Mouse (Mus musculus): Measurements from ENCODE around the gene Map3k6.
A peak's percentile ranks its signal among the peaks of the same experiment; 100 is the strongest.

Map3k6 gene

DNA sequence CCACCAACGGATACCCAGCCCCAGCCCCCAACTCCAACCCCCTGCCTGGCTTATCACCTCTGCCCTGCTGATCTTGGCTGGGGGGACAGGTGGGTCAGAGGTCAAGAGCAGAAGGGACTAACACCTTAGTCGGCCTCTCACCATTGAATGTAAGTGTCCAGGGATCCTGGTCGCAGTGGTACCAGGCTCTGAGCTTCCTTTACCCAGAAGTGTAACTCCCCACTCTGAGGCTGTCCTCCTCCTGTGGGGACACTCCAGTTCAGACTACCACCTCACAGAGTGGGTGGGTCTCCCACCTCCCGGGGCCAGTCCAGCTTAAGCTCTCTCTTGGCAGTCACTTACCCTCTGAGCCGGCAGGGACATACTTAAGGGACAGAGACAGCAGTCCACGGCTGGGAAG lies 14.8 kb downstream of the Map3k6 start:
- no peak for DNase-seq

DNA sequence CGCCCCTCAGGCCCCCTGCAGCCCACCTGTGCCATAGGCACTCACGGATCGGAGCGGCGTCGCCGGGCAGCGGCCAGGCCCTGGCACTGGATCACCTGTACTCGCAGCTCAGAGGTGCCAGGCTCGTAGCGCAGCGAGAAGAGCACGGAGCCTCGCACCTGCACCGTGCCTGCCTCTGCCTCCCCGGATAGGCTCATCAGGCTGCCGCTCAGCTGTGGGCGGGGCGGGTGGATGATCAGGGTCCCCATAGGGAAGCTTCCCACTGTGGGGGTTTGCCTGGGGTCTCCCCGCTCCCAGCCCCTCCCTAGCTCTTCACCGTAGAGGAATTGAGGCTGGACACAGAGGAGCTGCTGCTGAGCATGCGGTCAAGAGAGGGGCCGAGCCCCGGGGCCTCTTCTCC lies 16.2 kb downstream of the Map3k6 start:
- DNase-seq, result no peak

DNA sequence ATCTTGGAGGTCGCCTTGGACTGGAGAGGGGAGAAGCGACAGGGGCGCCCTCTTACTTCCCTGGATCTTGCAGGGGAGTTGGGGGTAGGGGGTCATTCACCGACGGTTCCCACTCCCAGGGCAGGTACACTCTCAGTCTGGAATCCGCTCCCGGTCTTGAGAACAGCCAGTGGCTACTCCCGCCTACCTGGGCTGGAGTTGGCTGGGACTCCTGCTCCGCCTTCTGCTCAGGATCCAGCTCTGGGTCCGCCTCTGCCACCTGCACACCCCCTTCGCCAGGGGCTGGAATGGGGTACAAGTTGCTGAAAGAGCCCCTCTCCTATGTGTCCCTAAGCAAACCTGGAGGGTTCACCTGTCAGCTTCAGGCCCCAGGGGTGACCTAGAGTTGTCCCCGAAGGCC lies 16.6 kb downstream of the Map3k6 start:
- no peak for DNase-seq

DNA sequence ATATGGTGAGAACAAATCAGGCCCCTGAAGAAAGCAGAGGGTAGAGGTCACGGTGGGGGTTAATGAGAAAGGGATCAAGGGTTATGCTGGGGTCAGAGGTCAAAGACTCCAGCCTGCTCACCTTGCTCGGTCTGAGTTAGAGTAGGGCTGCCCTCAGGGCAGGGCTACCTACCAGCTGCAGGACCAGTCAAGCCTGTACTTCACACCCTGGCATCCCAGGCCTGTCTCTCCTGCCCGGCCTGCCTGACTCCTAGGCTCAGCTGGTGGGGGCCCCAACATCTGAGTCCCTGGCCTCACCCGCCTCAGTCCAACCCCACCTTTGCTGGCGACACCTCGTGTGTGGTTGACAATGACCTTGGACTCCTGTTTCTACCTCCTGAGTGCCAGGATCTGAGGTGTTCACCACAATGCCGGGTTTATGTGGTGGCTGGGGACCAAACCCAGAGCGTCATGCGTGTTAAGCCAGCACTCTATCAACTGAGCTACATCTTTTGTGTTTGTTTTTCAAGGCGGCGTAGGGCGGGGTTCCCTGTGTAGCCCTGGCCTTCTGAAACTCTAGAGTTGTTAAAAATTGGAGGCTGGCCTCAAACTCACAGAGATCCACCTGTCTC lies 17.3 kb downstream of the Map3k6 start:
- no peak for DNase-seq

DNA sequence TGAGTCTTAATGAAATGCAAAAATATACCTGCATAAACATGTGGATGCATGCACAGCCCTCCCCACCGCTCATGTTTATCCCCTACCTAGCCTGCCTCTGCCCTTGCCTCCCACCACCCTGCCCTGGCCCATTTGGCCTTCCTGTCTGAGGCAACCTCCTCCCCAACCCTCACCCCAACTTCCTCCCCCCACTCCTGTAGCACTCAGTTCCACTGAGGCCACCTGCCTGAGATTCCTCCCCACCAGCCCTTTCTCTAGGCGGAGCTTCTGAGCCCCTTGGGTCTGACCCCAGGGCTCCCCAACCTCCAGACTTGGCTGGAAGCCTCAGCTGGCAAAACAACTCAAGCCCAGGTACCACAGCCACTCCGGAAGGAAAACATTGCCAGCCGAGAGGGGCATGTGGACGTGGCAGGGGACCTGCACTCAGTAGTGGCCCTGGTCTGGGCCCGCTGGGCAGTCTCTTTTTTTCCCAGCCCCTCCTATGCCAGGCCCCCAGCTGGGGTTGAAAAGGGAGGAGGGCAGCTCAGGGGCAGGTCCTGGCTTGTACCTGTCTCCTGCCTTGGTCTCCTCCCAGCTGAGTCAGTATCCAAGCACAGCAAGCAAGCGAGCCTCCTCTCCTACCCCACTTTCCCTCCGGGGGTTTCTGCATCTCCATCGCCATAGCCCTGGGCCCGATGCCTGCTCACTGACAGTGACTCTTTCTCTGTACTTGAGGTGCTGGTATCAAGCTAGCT lies 21.2 kb downstream of the Map3k6 start:
- DNase-seq, result no peak

DNA sequence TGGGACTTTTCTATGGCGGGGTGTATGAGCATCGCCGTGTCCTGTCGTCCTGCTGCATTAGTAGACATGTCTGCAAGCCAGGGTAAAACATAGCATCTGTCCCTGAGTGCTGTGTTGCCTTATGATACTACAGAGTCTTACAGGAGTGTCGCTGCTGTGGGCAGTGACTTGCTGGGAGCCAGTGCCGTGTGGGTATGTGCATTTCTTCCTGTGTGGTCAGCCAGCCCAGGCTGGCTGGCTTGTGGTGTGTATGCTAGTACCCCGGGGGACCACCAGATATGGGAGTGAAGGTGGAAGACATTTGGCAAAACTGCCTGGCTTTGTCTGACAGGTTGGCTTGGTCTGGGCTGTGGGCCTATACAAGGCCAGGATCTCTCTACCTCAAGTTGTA lies 21.8 kb downstream of the Map3k6 start:
- no peak for DNase-seq

DNA sequence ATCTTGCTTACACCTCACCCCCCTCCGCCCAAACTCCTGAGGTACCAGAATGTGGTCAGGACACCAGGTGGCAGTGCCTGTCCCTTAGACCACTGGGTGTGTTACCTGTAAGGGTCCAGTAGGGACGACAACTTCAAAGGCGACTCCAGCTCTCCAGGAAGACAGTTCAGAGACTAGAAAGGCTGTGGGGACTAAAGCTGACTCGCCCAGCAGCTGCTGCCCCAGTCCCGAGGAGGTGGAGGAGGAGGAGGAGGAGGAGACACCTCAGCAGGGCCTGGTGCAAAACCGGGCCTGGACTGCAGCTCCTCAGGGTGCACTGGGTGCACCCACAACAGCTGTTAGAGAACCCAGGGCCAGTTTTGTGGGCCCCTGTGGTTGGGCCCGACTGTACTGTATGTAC lies 22.3 kb downstream of the Map3k6 start, which contains the start of gene Sytl1:
Sytl1 (minus strand) TSS at position 232 of the 400 bp plus-strand sequence.
- DNase-seq, result no peak

DNA sequence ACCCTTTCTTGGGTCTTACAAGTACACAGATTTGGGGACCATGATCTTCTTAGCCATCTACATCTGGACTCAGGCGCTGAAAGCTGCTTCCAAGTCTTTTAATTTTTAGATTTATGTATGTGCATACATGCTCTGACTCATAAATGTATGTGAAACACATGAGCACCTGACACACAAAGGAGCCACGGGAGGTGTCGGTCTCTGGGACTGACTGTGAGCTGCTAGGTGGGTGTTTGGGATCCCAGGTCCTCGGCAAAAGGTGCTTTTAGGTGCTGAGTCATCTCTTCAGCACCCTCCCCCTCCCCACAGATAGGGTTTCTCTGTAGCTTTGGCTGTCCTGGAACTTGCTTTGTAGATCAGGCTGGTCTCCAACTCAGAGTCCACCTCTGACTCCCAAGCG lies 23.1 kb downstream of the Map3k6 start:
- no peak for DNase-seq

DNA sequence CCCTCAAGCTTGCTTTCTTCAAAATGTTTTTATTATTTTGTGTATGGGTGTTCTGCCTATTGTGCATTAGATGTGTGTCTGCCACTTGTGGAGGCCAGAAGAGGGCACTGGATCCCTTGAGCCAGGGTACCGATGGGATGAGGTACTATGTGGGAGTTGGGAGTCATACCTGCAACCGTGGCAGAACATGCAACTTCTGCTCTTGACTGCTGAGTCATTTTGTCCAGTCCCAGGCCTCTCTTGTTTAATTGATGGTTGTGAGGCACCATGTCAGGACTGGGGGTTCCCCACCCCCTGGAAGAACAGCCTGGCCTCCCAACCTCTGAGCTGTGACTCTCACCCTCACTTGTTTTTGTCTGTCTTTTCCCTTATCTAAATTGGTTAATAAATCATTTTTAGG lies 23.9 kb downstream of the Map3k6 start:
- no peak for DNase-seq

DNA sequence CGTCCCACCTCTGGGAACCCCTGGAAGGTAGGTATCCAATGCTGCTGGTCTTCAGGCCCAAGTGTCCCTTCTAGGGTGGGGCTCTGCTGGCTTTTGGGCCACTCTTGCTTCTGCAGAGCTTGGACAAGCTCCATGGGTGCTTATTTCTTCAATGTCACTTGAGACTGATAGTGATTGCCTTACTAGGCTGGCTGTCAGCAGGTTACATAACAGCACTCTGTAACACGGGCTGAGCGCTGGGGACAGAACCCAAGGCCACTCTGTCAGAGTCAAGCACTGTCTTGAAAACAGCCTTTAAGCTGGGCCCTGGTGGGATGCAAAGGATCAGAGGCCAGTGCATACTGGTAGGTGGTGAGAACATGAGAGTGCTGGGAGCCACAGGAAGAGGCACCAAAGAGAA lies 24.7 kb downstream of the Map3k6 start:
- DNase-seq, result no peak

DNA sequence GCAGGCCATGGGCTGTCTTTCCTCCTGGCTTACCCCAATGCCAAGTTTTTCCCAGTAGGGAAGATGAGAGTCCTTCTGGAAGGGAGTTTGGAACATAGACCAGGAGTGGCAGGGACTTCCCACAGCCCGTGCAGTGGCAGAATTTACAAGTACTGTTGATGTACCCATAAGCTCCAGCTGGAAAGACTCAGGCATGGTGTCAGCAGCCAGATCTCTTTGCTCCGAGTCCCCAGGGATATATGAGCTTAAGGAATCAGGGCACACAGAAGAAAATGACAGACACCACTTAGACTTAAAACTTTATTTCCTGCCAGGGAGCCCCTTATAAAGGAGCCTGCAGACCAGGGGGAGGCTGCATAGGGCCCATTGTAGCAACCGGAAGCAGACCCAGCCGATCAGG lies 25.1 kb downstream of the Map3k6 start:
- no peak for DNase-seq

DNA sequence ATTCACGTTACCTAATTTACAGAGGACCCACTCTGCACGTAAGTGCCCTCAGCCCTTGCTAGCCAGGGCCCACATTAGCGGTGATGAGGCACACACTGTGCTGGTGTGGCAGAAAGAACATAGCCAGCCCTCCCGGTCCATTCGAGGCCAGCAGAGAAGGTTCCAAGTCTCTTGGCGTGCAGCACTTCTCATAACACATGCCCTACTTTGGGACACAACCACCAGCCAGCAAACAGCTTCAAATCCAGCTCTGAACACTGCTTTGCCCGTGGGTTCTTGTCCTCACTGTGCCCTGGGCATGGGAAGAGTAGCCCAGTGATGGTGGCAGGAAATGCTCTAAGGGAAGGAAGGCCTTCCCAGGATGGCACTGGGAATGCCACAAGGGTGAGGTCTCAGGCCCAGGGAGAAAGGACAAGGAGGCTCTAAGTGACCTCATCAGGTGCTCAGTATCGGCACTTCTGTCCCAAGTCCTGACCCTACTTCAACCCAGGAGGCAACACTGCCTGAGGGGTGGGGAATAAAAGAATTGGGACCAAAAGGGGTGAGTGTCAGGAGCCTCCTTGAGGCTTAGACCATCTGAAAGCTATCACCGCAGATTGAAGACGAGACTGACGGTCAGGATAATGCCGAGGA lies 25.7 kb downstream of the Map3k6 start:
- no peak for DNase-seq

DNA sequence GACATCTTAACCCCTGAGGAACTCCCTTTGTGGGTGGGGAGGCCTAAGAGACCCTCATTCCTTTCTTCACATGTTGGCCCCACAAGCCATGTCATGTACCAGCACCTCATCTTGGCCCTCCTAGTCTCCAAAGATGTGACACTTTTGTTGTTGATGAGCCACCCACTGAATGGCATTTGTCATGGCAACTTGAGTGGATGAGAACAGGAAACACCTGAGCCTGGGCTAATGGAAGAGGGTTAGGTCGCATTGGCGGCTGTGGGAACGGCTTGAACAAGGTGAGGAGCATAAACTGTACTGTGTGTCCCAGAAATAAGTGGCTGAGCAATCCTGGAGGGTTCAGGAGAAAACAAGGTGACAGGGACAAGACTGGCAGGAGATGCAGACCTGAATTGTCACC lies 28.3 kb downstream of the Map3k6 start:
- no peak for DNase-seq

DNA sequence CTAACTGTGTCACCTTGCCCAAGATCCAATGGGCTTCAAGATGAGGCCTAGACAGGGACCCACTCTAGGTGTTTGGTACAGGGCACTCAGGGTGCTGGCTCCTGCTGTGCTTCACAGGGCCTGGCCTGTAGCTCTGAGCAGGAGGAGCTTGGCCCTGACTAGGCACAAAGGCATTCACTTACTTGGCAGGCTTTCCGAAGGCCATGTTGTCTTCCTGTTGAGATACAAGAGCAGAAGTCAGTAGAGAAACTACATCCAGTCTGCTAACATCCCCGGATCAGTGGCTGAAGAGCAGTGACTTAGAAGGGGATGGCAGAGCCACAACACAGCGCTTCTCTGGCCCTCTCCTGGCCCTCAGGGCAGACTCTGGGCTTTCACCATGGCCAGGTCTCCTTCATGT lies 29.0 kb downstream of the Map3k6 start:
- no peak for DNase-seq

DNA sequence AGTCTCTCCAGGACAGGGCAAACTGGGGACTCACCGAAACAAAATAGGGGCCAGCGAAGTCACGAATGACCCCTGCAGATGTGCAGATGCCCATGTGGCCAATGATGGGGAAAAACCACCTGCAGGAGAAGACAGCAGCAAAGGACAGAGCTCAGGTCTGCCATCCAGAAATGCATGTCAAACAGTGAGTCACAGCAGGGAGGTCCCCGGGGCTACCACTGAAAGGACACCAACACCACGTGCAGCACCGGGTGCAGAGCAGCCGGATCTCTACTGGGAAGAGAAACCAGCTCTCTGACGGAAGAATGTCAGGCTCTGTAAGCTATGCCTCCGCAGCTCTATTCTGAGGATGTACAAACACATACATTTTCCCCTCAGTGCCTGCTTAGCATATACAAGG lies 30.3 kb downstream of the Map3k6 start:
- DNase-seq, result no peak

DNA sequence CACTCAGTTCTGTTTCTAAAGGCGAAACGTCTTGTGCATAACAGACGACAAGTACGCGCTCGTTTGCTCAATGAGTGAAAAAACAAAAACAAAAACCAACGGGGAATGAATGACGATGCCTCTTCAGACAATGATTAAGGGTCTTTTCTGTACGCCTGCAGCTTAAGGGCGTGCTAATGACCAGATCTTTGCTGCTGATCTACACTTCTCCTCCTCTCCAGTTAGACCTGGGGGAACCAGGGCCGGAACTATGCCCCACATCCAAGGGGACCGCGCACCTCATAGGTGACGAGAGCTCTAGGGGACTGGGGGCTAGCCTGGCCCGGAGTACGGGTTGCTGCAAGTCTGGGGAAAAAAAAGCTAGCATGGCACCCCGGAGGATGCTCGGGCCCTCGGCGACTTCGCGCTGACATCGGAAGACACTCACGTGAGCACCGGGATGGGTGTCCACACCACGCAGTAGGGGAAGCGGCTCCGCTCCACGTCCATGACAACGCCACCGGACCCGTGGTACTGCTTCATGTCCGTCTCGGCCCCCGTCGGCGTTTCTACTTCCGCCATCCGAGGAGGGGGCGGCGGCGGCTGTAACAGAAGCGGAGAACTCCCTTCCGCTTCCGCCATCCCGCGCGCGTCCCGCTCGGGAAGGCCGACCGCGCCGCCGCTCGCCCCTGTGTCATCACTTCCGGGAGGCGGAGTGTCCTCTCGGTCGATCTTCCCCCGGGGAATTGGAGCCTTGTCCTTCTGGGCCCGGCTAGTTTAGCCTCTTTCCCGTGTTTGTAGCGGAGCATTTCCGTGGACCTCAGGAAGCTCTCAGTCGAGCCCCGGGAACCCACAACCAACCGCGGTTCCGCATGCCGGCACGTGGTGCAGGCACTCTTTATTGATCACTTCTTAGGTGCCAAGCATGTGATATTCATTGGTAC lies 36.7 kb downstream of the Map3k6 start, which contains the start of gene Tmem222:
Tmem222 (minus strand) TSS at position 689 of the 923 bp plus-strand sequence.
- peak; percentile 97 for DNase-seq

DNA sequence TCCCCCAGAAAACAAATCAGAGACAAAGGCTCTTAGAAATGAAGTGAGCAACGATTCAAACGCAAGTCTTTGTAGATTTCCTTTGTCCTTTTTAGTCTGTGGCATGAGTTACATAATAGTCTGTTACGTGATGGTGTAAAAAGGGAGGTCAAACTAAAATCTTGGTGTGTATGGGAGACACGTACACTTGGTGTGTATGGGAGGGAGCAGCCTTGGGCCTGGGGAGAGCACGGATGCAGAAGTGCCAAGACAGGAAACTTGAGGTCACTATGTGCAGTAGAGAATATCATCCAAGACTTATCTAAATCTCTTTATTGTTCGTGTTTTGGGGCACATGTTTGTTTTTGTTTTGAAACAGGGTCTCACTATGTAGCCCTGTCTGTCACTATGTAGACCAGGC lies 37.4 kb downstream of the Map3k6 start:
- no peak for DNase-seq

DNA sequence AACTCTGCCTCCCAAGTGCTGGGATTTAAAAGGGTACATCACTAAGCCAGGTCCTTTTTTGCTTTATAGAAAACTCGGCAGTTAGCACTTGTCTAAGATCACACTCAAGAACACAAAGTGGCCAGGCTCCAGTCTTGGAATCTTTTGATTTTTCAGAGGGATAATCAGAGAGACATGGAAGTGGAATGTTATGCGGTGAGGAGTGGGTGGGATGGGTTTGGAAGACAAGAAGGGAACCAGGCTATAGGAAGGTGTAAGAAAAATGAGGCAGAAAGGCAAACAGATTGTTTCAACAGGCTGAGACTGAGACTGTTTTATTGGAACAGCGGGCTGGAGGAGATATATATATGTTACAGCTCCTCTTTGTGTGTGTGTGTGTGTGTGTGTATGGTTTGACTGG lies 37.9 kb downstream of the Map3k6 start:
- no peak for DNase-seq

DNA sequence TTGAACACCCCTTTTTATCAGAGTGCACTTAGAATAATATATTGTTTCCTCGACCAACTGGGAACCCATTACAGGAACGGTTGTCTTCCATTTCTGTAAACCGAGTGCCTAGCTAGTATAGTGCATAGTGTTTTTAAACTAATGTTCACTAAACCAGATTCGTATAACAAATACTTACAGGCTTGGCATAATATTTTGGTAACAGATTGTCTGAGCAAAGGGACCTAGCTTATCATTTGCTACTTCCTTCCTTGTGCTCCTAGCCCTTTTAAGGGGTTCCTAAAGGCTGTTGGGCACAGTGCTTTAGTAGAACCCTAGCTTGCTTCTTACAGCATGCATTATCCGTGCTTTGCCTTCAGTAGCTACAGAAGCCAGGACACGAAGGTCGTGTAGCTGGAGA lies 40.9 kb downstream of the Map3k6 start:
- no peak for DNase-seq

DNA sequence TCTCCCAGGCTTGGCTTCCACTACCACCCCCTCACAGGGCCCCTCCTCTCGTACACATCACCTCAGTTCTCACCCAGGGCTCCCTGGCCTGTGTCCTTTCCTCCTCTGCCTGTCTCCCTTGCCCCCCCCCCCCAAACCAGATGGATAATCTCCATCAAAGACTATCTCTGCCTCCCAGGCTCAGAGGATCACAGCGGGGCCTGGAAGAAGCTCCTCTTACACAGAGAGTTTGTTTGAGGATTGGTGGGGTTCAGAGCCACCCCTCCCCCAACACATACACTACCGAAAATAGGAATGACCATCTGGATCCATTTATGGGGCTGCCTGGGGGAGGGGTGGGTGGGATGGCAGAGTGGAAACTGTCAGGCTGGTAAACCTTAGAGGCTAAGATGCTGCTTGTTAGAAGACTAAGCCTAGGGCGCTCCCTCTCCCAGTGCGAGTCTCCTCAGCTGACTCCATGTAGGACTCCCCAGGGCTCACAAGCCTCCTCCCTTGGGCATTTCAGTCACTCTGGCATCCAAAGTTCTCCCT lies 41.4 kb downstream of the Map3k6 start:
- DNase-seq, result no peak

DNA sequence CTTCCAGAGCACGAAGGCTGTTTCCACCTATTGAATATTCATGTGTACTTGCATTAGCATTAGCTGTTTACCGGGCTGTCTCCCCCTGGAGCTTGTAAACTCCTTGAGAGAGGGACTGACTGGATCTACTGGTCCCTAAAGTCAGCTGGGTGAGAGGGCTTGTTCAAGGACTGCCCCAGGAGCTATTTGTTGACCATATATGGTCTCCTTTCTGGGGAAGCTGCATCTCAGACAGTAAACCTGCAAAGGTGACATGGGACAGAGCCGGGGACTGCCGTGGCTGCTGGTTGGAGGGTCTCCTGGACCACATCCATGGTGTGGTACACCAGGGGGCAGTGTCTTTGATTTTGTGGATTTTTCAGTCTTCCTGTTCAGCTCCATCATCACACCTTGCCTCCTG lies 42.0 kb downstream of the Map3k6 start:
- DNase-seq, result no peak

DNA sequence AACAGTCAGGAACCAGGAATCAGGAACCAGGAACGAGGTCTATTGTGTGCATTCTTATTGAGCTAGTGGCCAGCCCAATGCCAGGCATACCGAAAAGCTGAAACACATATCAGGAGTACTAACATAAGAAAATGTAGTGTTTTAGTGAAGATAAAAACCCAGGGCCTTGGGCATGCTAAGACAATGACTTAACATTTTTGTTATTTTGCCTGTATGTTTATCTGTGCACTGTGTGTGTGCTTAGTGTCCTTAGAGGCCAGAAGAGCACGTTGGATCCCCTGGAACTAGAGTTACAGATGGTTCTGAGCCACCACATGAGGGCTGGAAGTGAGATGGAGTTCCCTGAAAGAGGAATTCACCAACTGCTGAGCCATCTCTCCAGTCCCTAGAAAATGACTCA lies 44.7 kb downstream of the Map3k6 start:
- DNase-seq, result no peak

DNA sequence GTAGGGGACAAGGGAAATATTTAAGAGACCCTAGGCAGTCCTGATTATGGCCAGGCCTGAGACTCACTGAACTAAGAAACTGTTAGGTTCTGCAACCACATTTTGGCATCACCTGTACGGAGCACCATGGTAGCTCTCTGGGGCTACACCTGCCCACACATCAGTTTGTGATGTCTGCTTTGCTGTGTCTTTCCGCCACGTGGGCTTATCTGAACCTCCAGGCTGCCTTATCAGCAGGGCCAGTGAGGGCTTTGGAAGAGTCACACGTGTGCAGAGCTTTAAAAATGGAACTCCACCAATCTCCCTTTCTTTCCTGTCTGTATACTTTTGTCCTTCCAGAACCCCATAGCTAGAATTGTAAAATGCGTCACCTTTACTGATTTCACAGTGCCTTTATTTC lies 45.3 kb downstream of the Map3k6 start:
- DNase-seq, result no peak
